Mouse (Mus musculus) bone marrow macrophage, adult 2 months (primary cell): ENCODE results near the gene Drp2.

Experiments
- CTCF ChIP-seq: IDR thresholded peaks from 2 replicates; pipeline ENCODE4 v1.5.1; 2012; ENCODE audit warnings: low read depth, mild to moderate bottlenecking, low read length, moderate library complexity
- POLR2A ChIP-seq: IDR thresholded peaks from 2 replicates; pipeline ENCODE4 v1.6.1; 2012; ENCODE audit warnings: mild to moderate bottlenecking, low read depth, low read length, borderline replicate concordance

- TF ChIP-seq CTCF = no peak
- no peak for TF ChIP-seq POLR2A
These were observed 19.5 kb upstream of the Drp2 start for GRCm38 (mm10) chrX:134384896-134385295.
